Mouse (Mus musculus) adrenal gland, postnatal 10 days (tissue): ENCODE measurements around the gene Fam174b. TPM values are rescaled to one million over a fixed set of nuclear protein-coding genes. Genes with fewer than 3 reads are reported as not detected.

Experiments used
- DNase-seq: peaks from one replicate; pipeline ENCODE4 v3.0.0; 2021; ENCODE audit warnings: mixed read lengths
- total RNA-seq, 2 experiments: library from RNA; stranded (reverse); gene quantifications; 2 replicates each; pipeline ENCODE4 v1.2.3; 2021

Gene Fam174b
- total RNA-seq, 2 experiments from 2014 or later, result 12.1 to 12.7 TPM

DNA sequence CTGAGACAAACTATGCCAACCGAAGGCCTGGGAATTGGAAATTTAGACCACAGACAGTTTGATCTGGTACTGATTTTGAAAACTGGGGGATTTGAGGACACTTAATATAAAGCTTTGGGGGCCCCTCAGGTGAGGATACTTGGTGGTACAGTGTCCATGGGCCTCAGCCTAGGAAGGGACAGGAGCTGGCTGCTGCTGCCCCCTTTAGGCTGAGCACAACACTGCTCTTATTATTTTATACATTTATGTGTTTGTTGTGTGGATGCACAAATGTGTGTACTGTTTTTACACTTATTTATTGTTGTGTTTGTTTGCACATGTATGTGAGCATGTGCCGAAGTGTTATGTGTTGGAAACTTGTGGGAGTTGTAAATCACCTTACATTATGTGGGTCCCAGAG lies 9.2 kb downstream of the Fam174b start:
- DNase-seq, result no peak

DNA sequence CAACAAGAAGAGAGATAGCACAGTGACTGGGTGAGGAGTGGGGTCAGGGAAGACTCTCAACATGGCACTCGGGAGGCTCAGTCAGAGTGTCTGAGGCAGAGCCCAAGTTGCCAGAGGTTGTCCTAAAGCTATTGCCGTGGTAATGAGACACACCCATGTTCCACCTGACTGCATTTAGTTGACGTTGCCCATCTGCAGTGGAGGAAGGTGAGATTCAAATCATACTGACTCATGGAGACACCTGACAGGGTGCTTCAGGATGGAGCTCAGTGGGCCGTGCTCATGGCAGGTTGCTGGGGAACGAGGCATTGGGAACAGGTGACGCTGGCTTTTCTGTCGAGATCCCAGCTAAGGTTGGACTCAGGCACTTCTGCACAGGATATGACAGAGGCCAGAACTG lies 9.9 kb downstream of the Fam174b start:
- DNase-seq, result no peak

DNA sequence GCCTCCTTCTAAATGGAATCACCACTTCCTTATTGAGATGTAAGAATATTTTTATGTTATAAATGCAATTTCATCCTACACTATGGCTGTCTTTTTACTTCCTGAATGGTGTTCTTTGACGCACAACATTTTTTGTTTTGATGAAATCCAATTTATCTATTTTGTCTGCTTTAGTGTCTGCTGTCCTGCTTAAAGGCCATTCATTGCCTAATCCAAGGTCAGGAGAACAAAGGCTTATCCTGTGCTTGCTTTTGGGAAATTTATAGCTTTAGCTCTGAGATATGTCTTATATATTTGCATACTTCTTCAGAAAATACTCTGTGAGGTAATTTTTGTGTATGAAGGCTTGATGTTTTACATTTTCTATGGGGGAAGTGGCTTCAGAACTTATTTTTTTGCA lies 13.5 kb downstream of the Fam174b start:
- DNase-seq, result no peak

DNA sequence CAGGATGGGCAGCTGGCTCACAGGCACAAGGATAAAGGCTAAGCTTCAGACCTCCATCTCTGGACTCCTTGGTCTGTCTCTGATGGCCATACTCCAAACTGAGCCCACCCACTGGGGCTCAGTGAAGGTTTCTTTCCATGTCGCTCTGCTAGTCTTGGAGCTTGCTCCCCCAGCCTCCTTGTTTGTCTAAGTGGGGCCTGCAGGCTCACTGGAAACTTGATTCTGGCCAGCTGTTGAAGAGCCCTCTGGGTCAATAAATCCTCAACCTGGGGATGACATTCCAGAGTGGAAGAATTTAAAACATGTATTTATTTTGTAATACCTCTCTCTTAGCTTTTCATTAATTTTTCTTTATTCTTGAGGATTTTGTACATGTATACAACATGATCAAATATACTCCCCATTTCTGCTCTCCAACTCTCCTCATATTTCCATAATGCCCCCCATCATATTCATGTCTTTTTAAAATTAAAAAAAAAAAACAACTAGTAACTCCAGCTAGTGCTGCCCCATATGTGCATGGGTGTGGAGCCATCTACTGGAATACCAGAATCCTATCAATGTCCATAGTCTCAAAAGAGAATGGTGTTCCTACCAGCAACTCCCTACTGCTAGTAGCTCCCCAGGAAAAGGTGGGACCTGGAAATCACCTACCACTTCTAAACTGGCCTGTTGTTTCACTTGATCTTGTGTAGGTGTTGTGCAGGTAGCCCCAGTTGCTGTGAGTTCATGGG lies 15.4 kb downstream of the Fam174b start:
- no peak for DNase-seq

DNA sequence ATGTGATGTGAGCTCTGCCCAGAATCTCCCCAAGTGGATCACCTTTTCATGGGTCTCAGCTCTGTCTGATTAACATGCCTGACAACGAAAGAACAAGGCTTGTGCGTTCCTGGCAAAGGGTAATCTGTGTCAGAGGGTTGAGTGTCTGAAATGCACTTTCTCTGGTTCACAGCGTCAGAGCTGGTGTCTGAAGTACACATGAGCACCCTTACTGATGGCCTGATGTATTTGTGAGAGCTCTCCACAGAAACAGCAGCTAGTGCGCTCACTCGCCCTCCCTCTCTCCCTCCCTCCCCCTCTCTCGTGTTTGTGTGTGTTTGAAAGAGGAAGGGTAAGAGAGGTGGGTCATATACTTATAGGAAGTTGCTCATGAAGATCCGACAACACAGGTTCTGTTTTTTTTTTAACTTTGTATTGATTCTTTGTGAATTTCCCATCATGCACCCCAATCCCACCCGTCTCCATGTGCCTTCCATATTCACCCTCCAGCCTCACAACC lies 21.6 kb downstream of the Fam174b start:
- DNase-seq, result no peak

DNA sequence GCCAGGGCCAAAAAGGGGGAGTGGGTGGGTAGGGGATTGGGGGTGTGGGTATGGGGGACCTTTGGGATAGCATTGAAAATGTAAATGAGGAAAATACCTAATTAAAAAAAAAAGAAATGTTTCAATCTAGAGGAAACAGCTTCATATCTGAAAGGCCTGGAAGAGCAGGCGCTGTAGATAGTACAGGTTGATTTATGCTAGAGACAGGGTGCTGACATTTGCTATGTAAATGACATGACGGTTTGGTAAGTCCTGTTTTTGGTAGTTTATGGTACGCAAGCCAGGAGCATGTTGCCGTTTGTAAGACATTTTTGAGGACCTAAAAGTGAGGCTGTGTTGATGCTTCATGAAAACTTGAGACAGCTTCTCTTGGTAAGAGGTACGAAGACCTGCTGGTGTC lies 24.6 kb downstream of the Fam174b start:
- DNase-seq, result no peak

DNA sequence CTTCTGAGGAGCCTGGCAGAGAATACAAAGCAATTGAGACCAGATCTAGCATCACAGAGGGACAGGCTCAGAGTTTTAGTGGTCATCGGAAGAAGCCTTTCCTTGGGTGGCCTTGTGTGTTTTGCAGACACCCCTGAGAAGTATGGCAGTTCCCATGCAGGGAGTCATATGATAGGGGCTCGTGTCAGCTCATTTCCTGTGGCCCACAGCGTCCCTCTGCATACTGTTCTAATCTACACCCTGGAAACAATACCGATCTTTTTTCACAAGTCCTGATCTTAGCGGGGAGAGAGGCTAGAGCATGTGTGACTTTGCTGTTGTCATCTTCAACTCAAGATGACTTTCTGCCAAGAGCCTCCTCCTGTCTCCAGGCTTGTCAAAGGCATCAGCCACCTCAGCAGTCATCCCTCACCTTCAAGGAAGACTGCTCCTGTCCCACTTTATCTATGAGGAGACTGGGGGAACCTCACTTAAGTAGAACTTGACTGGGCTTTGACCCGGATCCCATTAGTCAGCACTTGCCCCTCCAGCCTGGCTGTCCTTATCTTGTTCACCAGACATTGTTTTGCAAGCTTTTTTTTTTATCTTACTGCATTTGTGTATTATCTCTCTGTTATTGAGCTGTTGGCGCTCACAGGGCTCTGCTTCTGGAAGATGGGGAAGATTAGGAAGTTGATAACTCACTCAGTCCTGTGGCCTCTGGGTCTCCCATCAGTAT lies 25.2 kb downstream of the Fam174b start:
- no peak for DNase-seq

DNA sequence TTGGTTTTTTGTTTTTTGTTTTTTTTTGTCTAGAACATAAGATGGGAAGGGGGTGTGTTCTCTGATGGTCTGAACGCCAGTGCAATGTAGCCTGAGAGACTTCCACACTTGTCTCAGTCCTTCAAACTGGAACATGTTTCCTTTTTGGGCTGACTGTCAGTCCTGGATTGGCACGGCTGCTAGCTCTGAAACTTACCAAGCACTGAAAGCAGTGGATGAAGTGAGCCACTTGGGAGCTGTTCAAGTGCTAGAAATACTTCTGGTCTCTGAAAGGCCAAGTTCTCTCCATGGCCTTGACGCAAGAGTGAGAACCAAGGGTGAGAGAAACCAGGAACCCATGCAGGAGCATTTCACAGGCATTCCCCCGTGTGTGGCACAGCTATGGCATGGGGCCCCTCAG lies 29.1 kb downstream of the Fam174b start:
- DNase-seq, result no peak

DNA sequence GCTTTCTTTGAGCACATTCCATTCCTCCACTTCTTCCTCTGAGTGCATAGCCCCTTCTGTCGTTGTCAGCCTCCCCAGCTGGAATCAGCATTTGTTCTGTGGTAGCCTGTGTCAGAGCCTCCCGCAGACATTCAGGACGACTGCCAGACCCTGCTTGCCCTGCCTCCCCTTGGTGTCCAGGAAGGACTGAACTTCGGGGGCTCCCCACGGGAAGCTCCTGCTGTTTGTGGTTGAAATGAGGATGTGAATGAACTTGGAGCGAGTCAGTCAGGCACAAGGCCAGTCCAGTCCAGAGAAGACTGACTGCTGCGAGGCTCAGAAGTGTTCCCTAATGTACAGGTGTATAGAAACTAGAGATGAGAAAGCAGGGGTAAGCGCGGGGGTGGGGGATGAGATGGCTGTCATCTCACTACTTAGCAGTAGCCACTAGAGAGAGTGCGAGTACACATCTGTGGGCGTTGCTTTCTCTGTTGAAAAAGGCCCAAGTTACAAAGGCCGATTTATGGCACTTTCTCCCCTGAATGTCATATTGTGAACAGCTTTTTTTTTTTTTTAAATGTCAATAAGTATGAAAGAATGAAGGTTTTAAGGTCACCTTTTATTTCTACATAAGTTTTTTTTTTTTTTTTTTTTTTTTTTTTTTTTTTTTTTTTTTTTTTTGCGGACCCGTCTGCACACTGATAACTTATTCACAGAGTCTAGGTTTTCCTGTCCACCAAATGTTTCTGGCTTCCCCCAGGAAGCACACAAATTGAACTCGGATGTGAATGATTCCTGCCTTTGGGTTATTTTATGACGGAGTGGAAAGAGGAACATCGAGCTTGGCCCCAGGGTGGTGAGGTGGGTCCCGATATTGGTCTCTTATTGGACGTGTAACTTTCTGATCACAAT lies 31.5 kb downstream of the Fam174b start:
- no peak for DNase-seq

DNA sequence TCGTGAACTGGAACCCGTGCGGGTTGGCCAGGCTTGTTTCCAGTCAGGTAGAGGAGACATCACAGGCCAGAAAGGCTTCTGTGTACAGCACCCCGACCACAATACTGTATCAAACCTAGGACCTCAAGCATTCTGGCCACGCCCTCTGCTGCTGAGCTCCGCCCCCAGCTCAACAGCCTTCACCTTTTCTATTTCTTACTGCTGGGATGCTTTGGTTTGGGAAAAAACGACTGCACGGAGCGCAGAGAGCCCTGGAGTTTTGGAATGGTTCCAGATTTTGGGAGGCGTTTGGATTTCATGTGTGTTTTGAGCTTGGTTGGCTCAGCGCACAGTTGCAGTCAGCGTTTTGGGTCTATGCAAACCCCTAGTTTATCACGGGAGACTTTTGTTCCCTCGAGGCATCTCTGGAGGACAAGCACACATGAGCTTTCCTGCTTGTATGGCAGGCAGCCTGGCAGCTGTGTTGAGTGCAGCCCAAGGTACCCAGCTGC lies 32.2 kb downstream of the Fam174b start:
- DNase-seq, result peak; percentile 40

DNA sequence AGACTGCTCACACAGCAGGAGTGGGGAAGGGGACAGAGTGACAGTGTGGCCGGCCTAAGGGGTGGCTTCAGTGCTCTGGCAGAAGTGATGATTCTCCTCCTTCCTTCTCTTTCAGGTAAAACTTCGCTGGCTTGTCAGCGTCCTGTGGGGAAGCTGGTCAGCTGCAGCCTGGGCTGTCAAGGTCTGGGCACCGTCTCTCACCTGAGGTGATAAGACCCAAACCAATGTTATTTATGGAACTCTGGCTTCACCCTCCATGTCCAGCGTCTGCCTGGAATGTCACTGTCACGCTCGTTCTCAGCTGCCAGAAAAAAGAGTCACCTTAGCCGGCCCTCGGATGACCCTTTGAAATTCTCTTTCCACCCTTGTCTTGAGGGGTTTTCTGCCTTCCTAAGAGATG lies 34.7 kb downstream of the Fam174b start:
- DNase-seq, result no peak

DNA sequence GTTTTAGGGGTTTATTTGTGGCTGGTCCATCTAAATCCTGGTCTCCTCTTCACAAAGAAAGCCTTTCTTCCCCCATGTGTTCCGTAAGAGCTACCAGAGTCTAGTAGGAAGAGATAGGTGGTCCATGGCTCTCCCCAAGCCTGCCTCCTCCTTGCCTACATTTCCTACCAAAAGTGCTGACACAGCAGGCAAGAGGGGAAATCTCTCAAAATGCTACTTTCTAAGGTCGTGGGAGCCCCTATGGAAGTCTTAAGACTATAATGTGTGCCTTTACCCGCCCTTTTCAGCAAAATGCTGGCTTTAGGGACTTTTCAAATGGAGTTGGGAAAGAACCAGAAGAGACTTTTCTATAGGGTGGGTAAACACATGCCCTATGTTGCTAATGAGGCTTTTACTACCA lies 37.7 kb downstream of the Fam174b start:
- DNase-seq, result no peak

DNA sequence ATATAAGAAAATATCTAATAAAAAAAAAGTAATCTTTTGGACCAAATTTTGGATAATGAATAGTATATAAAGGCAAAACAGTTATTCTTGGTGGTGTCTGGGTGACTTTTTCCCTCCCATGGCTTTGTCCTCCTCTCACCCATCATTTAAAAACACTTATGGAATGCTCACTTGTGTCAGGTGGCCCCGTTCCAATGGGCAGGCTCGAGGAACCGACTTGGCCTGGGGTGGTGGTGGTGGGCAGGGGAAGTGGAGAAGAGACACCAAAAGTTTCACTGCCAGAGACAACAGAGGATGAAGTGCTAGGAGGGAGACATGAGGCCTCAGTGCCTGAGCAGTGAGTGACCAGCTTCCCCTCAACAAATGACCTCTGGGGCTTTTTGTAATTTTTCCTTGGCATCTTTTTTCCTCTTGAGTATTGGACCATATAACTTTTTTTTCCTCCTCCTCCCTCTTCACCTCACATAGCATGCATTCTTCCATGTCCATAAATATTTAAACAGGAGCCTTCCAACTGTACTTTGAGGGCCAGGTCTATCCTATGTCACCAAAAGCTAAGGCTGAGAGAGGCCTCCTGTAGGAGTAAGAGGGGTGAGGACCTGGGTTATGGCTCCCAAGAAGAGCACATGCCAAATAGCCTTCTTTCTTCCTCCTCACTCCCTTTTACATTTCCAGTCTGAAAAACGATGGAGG lies 44.8 kb downstream of the Fam174b start:
- DNase-seq, result no peak

DNA sequence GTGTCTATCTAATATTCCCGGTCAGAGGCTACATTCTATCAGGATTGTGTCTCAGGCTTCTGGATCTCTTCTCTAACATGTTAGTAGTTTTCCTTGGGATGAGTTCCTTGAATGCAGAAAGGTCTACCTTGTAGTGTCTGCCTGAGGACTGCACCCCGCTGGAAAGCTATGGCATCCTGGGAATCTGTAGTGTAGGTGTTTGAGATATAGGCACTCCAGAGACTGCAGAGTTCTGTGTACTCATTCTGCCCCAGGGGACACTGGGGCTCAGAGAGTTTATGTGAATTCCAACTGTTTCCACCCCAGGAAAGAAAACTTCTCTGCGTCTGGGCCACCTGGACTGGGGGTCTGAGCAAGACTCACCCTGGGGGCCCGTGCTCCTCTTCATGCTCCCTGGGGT lies 45.7 kb downstream of the Fam174b start:
- no peak for DNase-seq

DNA sequence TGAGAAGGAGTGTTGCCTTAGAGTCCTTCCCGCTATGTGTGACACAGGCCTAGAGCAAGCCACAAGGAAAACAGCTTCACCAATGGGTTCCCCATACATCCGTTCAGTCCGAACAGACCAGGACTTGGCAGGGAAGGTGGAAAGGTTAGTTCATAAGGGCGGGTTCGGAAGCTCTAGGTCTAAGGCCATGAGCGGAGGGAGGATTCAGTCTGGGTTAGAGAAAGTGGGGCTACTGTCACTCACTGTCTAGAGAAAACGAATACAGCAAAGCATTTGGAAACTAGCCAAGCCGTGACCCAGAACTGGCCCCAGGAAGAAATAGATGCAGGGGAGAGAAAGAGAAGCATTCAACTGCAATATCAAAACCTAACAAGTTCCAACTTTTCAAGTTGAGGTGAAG lies 47.4 kb downstream of the Fam174b start:
- no peak for DNase-seq

DNA sequence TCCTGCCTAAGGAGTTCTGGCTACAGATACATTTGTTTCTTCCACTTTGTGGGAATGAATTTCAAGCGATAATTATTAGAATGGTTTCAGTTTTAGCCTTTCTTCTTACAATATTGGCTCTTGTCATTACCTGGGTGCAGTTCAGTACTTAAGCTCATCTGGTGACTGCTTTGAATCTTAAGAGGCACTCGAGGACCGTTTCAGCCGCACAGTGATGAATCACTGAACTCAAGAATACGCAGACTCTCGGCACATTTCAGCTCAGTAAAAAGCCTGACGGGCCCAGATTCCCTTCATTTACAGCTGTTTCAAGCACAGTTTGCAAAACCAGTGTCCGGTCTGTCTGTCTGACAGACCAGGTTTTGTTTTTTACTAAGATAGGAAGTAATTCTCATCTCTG lies 51.0 kb downstream of the Fam174b start:
- DNase-seq, result no peak

DNA sequence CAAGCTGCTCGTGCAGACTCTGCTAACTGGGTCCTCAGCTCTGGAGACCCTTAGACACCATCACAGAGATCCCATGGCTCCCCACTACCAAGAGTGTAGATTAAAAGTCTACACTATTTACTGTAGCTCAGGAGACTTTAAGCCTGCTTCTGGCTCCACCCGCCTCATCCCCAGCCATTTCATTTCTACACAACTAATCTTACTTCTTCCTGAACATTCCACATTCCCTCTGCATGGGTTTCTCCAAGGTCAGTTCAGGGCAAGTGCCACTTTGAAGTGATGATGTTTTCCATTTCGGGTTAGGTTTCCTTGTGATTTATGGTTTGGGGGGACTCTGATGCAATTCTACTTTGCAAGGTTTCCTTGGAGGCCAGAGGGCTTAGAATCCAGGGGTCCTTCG lies 52.1 kb downstream of the Fam174b start:
- DNase-seq, result no peak

DNA sequence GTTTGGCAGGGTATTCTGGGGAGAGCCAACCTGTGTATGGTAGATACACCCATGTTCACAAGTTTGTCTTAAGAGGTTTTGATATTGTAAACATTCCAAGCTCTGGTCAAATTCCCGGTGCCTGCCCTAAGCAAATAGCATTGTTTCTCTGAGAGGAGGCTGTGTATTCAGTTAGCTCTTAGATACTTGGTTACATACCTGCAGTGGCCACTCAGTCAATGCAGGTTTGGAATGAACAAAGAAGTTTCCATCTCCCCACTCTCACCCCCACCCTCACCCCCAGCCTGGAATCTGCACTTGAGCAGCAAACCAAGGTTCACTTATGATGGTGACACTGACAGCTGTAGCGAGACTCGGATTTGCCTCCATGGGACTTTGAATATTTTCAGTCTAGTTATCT lies 52.5 kb downstream of the Fam174b start:
- no peak for DNase-seq

DNA sequence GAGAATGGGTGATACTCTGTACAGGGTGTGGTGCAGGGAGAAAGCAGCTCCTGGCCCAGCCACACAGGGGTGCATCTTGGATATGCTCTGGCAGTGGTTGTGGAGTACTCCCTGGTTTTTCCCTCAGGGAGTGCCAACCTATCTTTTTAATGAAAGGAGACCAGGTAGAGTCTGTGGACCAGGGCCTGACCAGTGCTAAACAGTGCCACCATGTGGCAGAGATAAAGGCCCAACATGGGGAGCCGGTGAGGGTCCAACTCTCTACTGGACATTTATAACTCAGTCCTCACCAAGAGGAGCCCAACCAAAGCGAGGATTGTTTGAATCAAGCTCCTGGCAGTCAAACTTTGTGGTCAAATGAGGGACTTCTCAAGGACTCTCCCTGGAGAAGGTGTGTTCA lies 69.2 kb downstream of the Fam174b start:
- DNase-seq, result peak; percentile 38

DNA sequence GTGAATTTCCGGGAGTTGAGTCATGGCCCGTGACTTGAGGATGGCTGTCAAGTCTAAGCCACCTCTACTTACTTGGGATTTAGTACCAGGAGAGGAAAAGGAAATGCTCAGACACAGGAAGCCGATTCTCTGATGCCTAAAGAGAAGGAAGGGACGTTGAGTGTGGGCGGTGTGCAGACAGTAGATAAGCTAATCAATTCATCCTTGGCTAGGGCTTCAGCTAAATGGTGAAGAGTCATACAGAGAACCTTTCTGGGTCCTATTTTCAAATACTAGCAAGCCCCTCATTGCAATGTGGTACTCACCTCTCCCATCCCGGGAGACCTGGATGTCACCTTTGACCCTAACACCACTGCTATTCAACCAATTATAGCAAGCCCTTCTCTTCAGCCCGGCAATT lies 71.3 kb downstream of the Fam174b start:
- DNase-seq, result no peak

DNA sequence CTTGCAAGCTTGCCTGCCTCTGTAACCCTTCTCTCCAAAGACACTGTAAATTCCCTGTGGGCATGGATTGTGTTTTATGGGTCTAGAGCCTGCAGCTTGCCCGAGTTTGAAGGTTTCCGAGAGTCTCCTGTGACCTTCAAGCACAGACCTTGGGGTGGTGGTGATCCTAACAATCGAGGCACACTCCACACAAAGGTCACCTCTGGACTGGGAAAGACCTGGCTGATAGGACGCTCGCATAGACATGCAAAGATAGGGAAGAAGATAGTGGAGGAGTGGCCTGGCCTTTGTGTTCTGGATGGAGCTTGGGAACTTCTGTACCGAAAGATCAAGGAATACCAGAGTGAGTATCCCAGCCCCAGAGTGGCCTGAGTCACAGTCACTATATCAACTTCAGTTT lies 72.1 kb downstream of the Fam174b start:
- no peak for DNase-seq

DNA sequence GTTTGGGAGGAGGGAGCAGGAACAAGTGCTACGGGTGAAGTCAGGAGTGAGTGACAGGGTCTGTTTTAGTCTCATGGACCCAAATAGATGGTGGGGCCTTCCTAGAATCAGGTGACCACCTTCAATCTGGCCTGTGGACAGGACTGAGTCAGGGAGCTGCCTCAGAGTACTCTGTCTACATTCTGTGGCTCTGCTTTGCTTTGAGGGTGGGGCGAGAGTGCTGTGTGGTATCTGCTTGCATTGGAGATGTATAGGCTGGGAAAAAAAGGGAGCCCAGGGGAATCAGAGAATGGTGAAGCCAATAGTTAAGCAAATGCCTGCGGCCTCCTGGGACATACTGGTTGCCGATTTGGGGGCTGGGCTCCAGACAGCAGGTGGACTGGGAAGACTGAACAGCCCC lies 73.8 kb downstream of the Fam174b start:
- DNase-seq, result no peak
